Mouse (Mus musculus): ENCODE measurements around the gene Exoc3l2.

- no peak for TF ChIP-seq CTCF (IDR thresholded peaks at IDR 0.05; ENCODE audit: insufficient read depth, low read depth, low read length)
- no peak for TF ChIP-seq POLR2A (IDR thresholded peaks at IDR 0.05; ENCODE audit: insufficient read depth, low read depth, low read length)
These were observed 20.1 kb downstream of the Exoc3l2 start for GRCm38 (mm10) chr7:19483281-19483680.
